Mouse (Mus musculus) embryonic facial prominence, embryonic 14.5 days (tissue): ENCODE results near the gene Rgsl1. TPM values are rescaled to one million over a fixed set of nuclear protein-coding genes. Genes with fewer than 3 reads are reported as not detected.
A peak's percentile ranks its signal among the peaks of the same experiment; 100 is the strongest.
"Not testable (repeated sequence)": the region's sequence is repeated elsewhere in the genome, so short reads cannot be mapped to it uniquely, and the experiment has no call there.

ENCODE experiments used
- ATAC-seq: fragments of 200-750 bp; cut with Nextera tagmentation; 2 replicates; pipeline ENCODE4 v1.8.0; 2017; ENCODE audit warnings: low read depth, moderate number of reproducible peaks, moderate TSS enrichment
- DNase-seq: peaks from one replicate; pipeline ENCODE4 v3.0.0-alpha.2; 2015; ENCODE audit warnings: low spot score
- H3K27ac ChIP-seq: fragments of 300-500 bp; sonication (generic); replicated peaks from 2 replicates; pipeline ENCODE4 v1.5.1; 2014; ENCODE audit warnings: low read depth, mild to moderate bottlenecking, low read length, moderate library complexity
- H3K27me3 ChIP-seq: fragments of 300-500 bp; sonication (generic); replicated peaks from 2 replicates; pipeline ENCODE4 v1.6.1; 2014; ENCODE audit warnings: low read length; ENCODE audit not compliant: control insufficient read depth, insufficient read depth
- H3K36me3 ChIP-seq: fragments of 300-500 bp; sonication (generic); 2 replicates; pipeline ENCODE4 v1.6.1; 2014; ENCODE audit warnings: low read length, mixed read lengths; ENCODE audit not compliant: control insufficient read depth, insufficient read depth
- H3K4me1 ChIP-seq: fragments of 300-500 bp; sonication (generic); 2 replicates; pipeline ENCODE4 v1.6.1; 2014; ENCODE audit warnings: antibody characterized with exemption, low read length; ENCODE audit not compliant: control insufficient read depth, insufficient read depth
- H3K4me2 ChIP-seq: fragments of 300-500 bp; sonication (generic); 2 replicates; pipeline ENCODE4 v1.6.1; 2014; ENCODE audit warnings: low read depth, mild to moderate bottlenecking, low read length, moderate library complexity, mixed read lengths
- H3K4me3 ChIP-seq: fragments of 300-500 bp; sonication (generic); 2 replicates; pipeline ENCODE4 v1.5.1; 2014; ENCODE audit warnings: low read depth, mild to moderate bottlenecking, low read length
- H3K9ac ChIP-seq: fragments of 300-500 bp; sonication (generic); 2 replicates; pipeline ENCODE4 v1.6.1; 2014; ENCODE audit warnings: low read depth, mild to moderate bottlenecking, low read length, moderate library complexity, mixed read lengths
- H3K9me3 ChIP-seq: fragments of 300-500 bp; sonication (generic); 2 replicates; pipeline ENCODE4 v1.6.1; 2016; ENCODE audit warnings: low read length; ENCODE audit not compliant: control insufficient read depth
- WGBS: fragments of 180-500 bp; shearing (Covaris S2); extraction: QIAGEN DNeasy Blood & Tissue Kit; methylation state at CpG from one replicate; pipeline ENCODE4 v1.1.7; 2014; 5-methylcytosine and 5-hydroxymethylcytosine counted together
- polyA plus RNA-seq: library from polyadenylated mRNA; unstranded; fragments of >200 nt; fragmentation: Nextera tagmentation; extraction: Ambion mirVana; gene quantifications from 2 replicates; pipeline ENCODE4 v1.2.1, GENCODE M21; 2014

Rgsl1 gene
- polyA plus RNA-seq, result 0.14 and 0.26 TPM in 2 replicates

DNA sequence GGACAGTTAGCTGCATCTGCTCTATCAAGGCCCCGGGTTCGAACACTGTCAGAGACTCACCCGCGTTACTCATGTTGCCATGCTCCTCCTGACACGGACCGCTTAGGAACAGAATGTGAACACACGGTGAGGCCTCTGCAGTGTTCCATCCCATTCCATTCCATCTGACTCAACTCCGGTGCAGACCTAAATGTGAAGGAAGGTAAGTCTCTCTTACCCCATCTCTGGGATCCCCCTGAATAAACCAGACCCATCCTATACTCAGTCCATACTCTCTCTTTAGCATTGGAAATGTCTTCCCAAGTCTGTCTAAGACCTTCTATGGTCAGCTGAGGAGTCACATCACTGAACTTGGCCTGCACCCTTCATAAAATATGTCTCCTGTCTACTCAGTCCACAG, at the start of gene Rgsl1:
Rgsl1 (minus strand) TSS at position 101 of the 400 bp plus-strand sequence.
- Histone ChIP-seq H3K36me3 (no peaks in the 10 kb centered on the region), H3K27ac (no peak within 1 kb of the TSS), H3K9ac (no peak within 1 kb of the TSS), H3K4me2 (no peak within 1 kb of the TSS), H3K4me3 (no peak within 1 kb of the TSS), H3K4me1 (no peaks in the 10 kb centered on the region), H3K27me3 (no peaks in the 10 kb centered on the region), H3K9me3 (no peaks in the 10 kb centered on the region)
- DNase-seq, result no peak
- 95% methylated on average over 8 of the region's 8 CpGs for WGBS
- ATAC-seq, result no peak

DNA sequence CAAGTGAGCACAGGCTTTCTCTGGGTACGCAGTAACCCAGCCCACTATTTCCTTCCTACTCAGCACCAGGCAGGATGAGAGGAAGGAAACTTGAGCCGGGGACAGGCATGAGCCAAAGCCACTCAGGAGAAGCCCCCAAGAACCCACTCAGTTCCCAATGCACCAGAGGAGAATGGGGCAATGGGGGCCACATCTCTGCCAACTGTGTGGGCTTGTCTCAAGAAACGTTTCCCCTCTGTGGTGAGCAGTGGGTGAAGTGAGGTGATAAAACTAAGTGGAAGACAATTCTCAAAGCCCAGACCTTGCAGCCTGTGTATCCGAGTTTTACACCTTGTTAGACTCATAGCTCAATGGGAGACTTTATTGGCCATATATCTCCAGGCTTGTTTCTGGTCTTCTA, 47.5 kb upstream of the Rgsl1 start, which contains the start of gene Teddm1a:
Teddm1a (plus strand) TSS at position 301 of the 400 bp plus-strand sequence.
- DNase-seq (no peak), ATAC-seq (no peak)
- WGBS, result 50% methylated on average over 4 of the region's 4 CpGs
- Histone ChIP-seq H3K9ac (no peak within 1 kb of the TSS), H3K4me3 (no peak within 1 kb of the TSS), H3K4me1 (no peaks in the 10 kb centered on the region; the same call in 1 of the 2 replicates), H3K36me3 (no peaks in the 10 kb centered on the region), H3K27ac (no peak within 1 kb of the TSS), H3K4me2 (no peak within 1 kb of the TSS), H3K9me3 (no peaks in the 10 kb centered on the region), H3K27me3 (no peaks in the 10 kb centered on the region)

DNA sequence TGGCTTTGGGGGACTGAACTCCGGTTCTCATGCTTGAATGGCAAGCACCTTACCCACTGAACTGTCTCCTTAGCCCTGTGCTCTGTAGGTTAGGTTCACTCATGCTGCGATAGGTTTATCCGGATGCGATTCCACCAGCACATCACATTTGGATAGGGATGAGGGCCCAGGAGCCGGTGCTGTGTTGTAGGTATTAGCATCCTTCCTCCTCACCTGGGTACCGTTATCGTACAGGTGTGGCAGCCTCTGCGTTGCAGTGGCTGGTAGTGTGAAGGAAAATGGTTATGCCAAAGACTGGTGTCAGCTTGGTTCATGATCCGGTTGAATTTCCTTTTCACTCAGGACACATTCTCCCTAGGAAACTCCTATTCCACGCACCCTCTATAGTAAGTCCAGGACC, 46.2 kb upstream of the Rgsl1 start:
- no peaks in the 10 kb centered on the region for H3K9me3 ChIP-seq
- no peak overlapping the region for H3K27ac ChIP-seq
- no peaks in the 10 kb centered on the region for H3K36me3 ChIP-seq
- ATAC-seq (no peak), DNase-seq (no peak)
- no peaks in the 10 kb centered on the region for H3K27me3 ChIP-seq
- no peaks in the 10 kb centered on the region; the same call in 1 of the 2 replicates for H3K4me1 ChIP-seq
- no peak overlapping the region for H3K4me3 ChIP-seq
- WGBS, result 92% methylated on average over 10 of the region's 10 CpGs
- no peak overlapping the region for H3K4me2 ChIP-seq
- no peak overlapping the region for H3K9ac ChIP-seq

DNA sequence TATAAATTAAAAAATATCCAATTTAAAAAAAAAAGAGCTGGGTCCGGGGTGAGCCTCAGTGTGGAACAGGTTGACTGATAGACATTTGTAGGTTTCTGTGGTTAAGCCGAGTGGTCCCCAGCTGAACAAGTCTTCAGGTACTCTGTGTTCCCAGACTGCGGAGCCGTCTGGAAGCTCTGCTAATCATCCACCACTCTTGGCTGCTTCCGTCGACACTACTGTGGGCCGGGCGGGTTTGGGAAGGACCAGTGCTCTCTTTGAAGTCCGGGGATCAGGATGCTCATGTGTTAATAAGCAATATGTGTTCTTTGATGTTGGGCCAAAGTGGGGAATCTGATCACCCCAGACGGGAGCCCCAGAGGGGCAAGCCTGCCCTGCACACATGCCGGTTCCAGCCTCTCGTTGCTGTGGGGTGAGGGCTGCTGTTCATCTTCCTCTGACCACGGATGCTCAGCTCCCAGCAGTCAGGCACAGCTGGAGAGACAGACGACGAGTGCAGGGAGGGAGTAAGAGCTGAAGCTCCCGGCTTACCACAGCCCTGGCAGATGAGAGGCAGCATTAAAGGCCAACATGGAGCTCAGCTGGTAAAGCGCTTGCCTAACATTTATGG, 42.2 kb upstream of the Rgsl1 start:
- H3K4me1 ChIP-seq, result no peaks in the 10 kb centered on the region; the same call in 1 of the 2 replicates
- ATAC-seq, result peak; percentile 63
- H3K4me2 ChIP-seq, result no peak overlapping the region
- H3K9me3 ChIP-seq, result no peaks in the 10 kb centered on the region
- no peaks in the 10 kb centered on the region for H3K27me3 ChIP-seq
- H3K36me3 ChIP-seq, result no peaks in the 10 kb centered on the region
- H3K4me3 ChIP-seq, result no peak overlapping the region
- no peak overlapping the region for H3K9ac ChIP-seq
- DNase-seq, result peak; percentile 39
- H3K27ac ChIP-seq, result no peak overlapping the region
- WGBS, result 23% methylated on average over 16 of the region's 17 CpGs

DNA sequence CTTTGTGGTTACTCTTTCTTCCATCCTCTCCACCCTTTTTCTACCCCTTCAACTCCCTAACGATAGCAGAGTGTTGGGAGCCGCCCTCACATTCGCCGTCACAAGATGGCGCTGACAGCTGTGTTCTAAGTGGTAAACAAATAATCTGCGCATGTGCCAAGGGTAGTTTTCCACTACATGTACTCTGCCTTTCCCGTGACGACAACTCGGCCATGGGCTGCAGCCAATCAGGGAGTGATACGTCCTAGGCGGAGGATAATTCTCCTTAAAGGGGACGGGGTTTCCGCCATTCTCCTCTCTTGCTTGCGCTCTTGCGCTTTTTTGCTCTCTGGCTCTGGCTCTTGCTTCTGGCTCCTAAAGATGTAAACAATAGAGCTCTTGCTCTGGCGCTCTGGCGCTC, 36.4 kb upstream of the Rgsl1 start:
- not testable (repeated sequence) for H3K36me3 ChIP-seq, DNase-seq, H3K4me3 ChIP-seq, H3K9ac ChIP-seq, ATAC-seq, H3K27me3 ChIP-seq, H3K4me2 ChIP-seq, H3K4me1 ChIP-seq, H3K9me3 ChIP-seq, H3K27ac ChIP-seq
- 95% methylated on average over 17 of the region's 17 CpGs for WGBS

DNA sequence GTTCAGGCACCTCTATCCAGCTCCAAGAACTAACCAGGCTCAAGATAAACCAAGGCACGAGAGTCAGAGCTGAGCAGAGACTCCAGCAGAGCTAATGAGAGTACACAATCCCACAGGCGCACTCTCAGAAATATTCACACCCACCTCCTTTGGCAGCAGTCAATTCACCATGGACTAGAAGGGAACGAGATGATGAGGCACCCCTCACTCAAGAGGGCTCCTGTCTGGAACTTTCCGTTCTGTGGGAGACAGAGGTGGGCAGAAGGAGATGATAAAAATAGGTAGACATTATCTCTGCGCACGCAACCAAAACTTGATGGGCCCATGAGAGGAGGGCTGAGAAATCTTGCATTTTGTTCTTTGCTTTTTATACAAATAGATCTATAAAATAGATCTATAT, 30.1 kb upstream of the Rgsl1 start, which contains the start of gene Teddm1b:
Teddm1b (plus strand) TSS at position 301 of the 400 bp plus-strand sequence.
- ATAC-seq, result no peak
- no peak for DNase-seq

DNA sequence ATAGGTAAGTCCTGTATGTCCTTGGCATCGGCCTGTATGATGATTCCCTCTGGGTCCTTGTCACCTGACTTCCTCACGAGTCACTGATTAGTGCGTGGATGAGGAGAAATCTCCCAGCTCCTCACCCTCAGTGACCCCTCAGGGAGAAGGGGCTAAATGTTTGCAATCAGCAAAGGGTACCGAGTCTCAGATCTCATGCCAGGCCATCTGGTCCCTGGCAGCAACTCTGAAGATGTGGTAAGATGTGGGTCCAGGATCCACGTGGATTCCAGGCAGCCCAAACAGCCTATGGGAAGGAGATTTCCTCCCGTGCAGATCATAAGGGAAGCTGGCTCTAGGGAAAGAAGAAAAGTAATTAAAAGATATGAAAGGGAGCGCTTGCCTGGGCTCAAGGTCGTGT, 12.0 kb upstream of the Rgsl1 start:
- WGBS, result 64% methylated on average over 8 of the region's 8 CpGs
- ATAC-seq (no peak), DNase-seq (no peak)
- Histone ChIP-seq H3K27ac (no peak overlapping the region), H3K4me2 (no peak overlapping the region), H3K36me3 (no peaks in the 10 kb centered on the region), H3K4me3 (no peak overlapping the region), H3K27me3 (no peaks in the 10 kb centered on the region), H3K9ac (no peak overlapping the region), H3K9me3 (no peaks in the 10 kb centered on the region), H3K4me1 (peaks cover 3% of the 10 kb centered on the region; the same call in 1 of the 2 replicates)

More for the DNA sequence above, 30.1 kb upstream of the Rgsl1 start, which contains the start of gene Teddm1b:
- H3K36me3 ChIP-seq, result no peaks in the 10 kb centered on the region
- no peaks in the 10 kb centered on the region for H3K27me3 ChIP-seq
- H3K4me3 ChIP-seq, result no peak within 1 kb of the TSS
- no peak within 1 kb of the TSS for H3K9ac ChIP-seq
- H3K9me3 ChIP-seq, result no peaks in the 10 kb centered on the region
- H3K27ac ChIP-seq, result no peak within 1 kb of the TSS
- WGBS, result 90% methylated on average over 6 of the region's 6 CpGs
- no peak within 1 kb of the TSS for H3K4me2 ChIP-seq
- H3K4me1 ChIP-seq, result no peaks in the 10 kb centered on the region

DNA sequence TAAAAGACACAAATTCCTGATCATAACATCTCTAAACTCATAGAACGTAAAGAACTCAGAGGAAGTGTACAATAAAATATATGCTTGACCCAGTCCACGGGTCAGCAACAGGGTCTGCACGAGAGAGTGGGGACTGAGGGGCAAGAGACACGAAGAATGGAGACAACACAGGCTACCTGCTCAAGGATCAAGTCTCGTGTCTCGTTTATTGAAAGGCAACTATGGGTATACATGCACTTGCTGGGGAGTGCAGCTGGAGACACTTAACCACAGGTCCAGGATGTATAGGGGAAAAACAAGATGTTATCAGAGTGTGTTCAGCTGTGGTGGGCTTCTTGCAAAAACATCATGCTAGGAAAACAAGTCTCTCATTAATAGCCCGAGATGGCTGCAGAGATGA, 8.8 kb upstream of the Rgsl1 start:
- WGBS, result 69% methylated on average over 7 of the region's 7 CpGs
- ATAC-seq, H3K27me3 ChIP-seq, DNase-seq, H3K4me3 ChIP-seq, H3K4me1 ChIP-seq, H3K9ac ChIP-seq, H3K9me3 ChIP-seq, H3K4me2 ChIP-seq, H3K27ac ChIP-seq, H3K36me3 ChIP-seq: not testable (repeated sequence)

DNA sequence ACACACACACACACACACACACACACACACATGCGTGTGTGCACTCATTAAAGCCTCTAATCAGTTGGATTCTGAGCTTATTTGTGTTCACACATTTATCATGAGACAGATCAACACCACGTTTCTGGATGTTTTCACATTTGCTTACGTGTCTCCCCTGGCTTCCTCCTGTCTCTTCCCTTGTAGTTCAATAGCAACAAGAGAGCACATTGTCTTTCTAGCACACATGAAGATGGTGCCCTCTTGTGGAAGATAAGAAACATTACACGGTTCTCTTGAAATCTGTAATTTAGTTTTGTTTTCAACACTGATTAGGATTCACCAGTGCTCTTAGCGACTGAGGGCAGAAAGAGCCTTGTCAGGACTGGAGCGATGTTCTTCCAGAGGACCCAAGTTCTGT, 2.9 kb upstream of the Rgsl1 start:
- H3K9me3 ChIP-seq, result no peaks in the 10 kb centered on the region
- ATAC-seq, result no peak
- no peaks in the 10 kb centered on the region for H3K4me1 ChIP-seq
- H3K27ac ChIP-seq, result no peak overlapping the region
- 27% methylated on average over 6 of the region's 6 CpGs for WGBS
- no peak overlapping the region for H3K4me2 ChIP-seq
- DNase-seq, result peak; percentile 81
- no peaks in the 10 kb centered on the region for H3K36me3 ChIP-seq
- no peak overlapping the region for H3K4me3 ChIP-seq
- no peak overlapping the region for H3K9ac ChIP-seq
- H3K27me3 ChIP-seq, result no peaks in the 10 kb centered on the region
